Mouse (Mus musculus) testis, adult 2 months (tissue): ENCODE measurements around the gene Errfi1.

Experiments
- CTCF ChIP-seq: fragments of 200-500 bp; IDR thresholded peaks from 2 replicates; pipeline ENCODE4 v1.5.1; 2012; ENCODE audit warnings: low read depth, mild to moderate bottlenecking, inconsistent platforms, low read length, moderate library complexity; ENCODE audit not compliant: control insufficient read depth, insufficient read depth, insufficient replicate concordance
- POLR2A ChIP-seq: fragments of 200-500 bp; IDR thresholded peaks from 2 replicates; pipeline ENCODE4 v1.6.1; 2012; ENCODE audit warnings: low read depth, mild to moderate bottlenecking, inconsistent platforms, low read length, moderate library complexity; ENCODE audit not compliant: control insufficient read depth

DNA sequence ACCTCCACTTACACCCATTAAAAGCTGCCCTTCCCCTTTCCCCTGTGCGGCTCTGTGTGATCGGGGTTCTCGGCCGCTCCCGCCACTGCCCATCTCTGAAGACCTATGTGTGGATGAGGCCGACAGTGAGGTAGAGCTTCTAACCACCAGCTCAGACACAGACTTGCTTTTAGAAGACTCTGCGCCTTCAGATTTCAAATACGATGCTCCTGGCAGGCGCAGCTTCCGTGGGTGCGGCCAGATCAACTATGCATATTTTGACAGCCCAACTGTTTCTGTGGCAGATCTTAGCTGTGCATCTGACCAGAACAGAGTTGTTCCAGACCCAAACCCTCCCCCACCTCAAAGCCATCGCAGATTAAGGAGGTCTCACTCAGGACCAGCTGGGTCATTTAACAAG, 12.8 kb downstream of the Errfi1 start:
- TF ChIP-seq CTCF (no peak), POLR2A (no peak)
